Comparison of ENCODE assay signal across 23 mouse cellular contexts in genomic region chr1:160316239-160316638, GRCm38 (mm10).
DNase-seq lines count a peak whose midpoint lies in the region; ATAC-seq and TF ChIP-seq lines count a peak whose summit lies in the region.
"Had no signal": no experiment of that assay in that cellular context is flagged by ENCODE, and none has a peak within 500 bp of the region (broad histone marks: within the 10 kb centered on the region; RNA-seq: fewer than 3 reads in every experiment).

No protein-coding gene starts in this region.

- no peaks in the 10 kb centered on the region for H3K27me3 ChIP-seq in heart, adult 2 months (ENCODE audit: control insufficient read depth, insufficient read depth, low read length)
- H3K27me3 ChIP-seq in liver, postnatal 0 days (ENCODE audit: insufficient read depth, low read length) = no peaks in the 10 kb centered on the region
- no peaks in the 10 kb centered on the region for H3K27me3 ChIP-seq in liver, embryonic 11.5 days (replicated peaks; ENCODE audit: control insufficient read depth, insufficient read depth, low read length)
- H3K27me3 ChIP-seq: embryonic facial prominence, embryonic 13.5 days; hindbrain, embryonic 15.5 days; limb, embryonic 12.5 days; liver, embryonic 15.5 days; megakaryocyte, embryonic 14.5 days; neural tube, embryonic 15.5 days had no signal

- no peak for TF ChIP-seq POLR2A in heart, adult 2 months (IDR thresholded peaks at IDR 0.05; ENCODE audit: insufficient read depth, low read depth, low read length)

- TF ChIP-seq CTCF in heart, adult 2 months (IDR thresholded peaks at IDR 0.05) = 0 out of 2 replicates have a peak, but pooled peaks have one; percentile 14
- peak; percentile 39; the same call in 1 of the 2 replicates for TF ChIP-seq CTCF in liver, postnatal 0 days (IDR thresholded peaks at IDR 0.05; ENCODE audit: low read depth)

- no peaks in the 10 kb centered on the region for H3K36me3 ChIP-seq in heart, adult 2 months (ENCODE audit: control insufficient read depth, insufficient read depth, low read length)
- H3K36me3 ChIP-seq in liver, postnatal 0 days (replicated peaks; ENCODE audit: insufficient read depth, low read length) = no peaks in the 10 kb centered on the region
- H3K36me3 ChIP-seq in liver, embryonic 11.5 days (ENCODE audit: control insufficient read depth, insufficient read depth, low read length) = no peaks in the 10 kb centered on the region
- H3K36me3 ChIP-seq: embryonic facial prominence, embryonic 13.5 days; hindbrain, embryonic 15.5 days; limb, embryonic 12.5 days; liver, embryonic 15.5 days; neural tube, embryonic 15.5 days had no signal

- H3K4me3 ChIP-seq in heart, adult 2 months = no peak overlapping the region
- no peak overlapping the region for H3K4me3 ChIP-seq in liver, postnatal 0 days (ENCODE audit: low read depth, low read length)
- no peak overlapping the region for H3K4me3 ChIP-seq in liver, embryonic 11.5 days (ENCODE audit: low read depth, low read length)
- H3K4me3 ChIP-seq: embryonic facial prominence, embryonic 13.5 days; hindbrain, embryonic 15.5 days; limb, embryonic 12.5 days; liver, embryonic 15.5 days; megakaryocyte, embryonic 14.5 days; neural tube, embryonic 15.5 days had no signal

- H3K4me2 ChIP-seq in liver, postnatal 0 days (ENCODE audit: low read depth, low read length) = no peak overlapping the region
- no peak overlapping the region for H3K4me2 ChIP-seq in liver, embryonic 11.5 days
- H3K4me2 ChIP-seq: embryonic facial prominence, embryonic 13.5 days; hindbrain, embryonic 15.5 days; limb, embryonic 12.5 days; liver, embryonic 15.5 days; neural tube, embryonic 15.5 days had no signal

- DNase-seq in heart, adult 2 months = no peak
- no peak for DNase-seq in heart, adult 8-10 months (ENCODE audit: low spot score)
- no peak for DNase-seq in liver, postnatal 0 days
- no peak for DNase-seq in liver, embryonic 11.5 days (ENCODE audit: low spot score)
- peak; percentile 31 for DNase-seq in R1 (ENCODE audit: low read depth, low spot score)
- DNase-seq in cerebellum, adult 9-11 months = no peak
- DNase-seq in thymus, postnatal 0 days (ENCODE audit: low spot score) = no peak
- DNase-seq: cerebellum, adult 2 months; heart, adult 11 months; heart, postnatal 36 days; kidney, adult 2 months; kidney, postnatal 14 days; lung, postnatal 10 days; right cerebral cortex, postnatal 25 days; thymus, adult 2 months had no signal

- intact Hi-C loops in heart, adult 2 months (cut with DNase I) = no loop called here

- H3K9ac ChIP-seq in heart, adult 2 months (ENCODE audit: low read depth, low read length) = no peak overlapping the region
- H3K9ac ChIP-seq in liver, postnatal 0 days (replicated peaks) = no peak overlapping the region
- no peak overlapping the region for H3K9ac ChIP-seq in liver, embryonic 11.5 days (ENCODE audit: low read depth, low read length)
- H3K9ac ChIP-seq: embryonic facial prominence, embryonic 13.5 days; hindbrain, embryonic 15.5 days; limb, embryonic 12.5 days; liver, embryonic 15.5 days; neural tube, embryonic 15.5 days had no signal

- no peaks in the 10 kb centered on the region for H3K4me1 ChIP-seq in heart, adult 2 months (ENCODE audit: control insufficient read depth, insufficient read depth, low read length)
- no peaks in the 10 kb centered on the region for H3K4me1 ChIP-seq in liver, postnatal 0 days (ENCODE audit: insufficient read depth)
- 0 out of 2 replicates have a peak, but pooled peaks cover 4% of the 10 kb centered on the region for H3K4me1 ChIP-seq in liver, embryonic 11.5 days (replicated peaks; ENCODE audit: control insufficient read depth, insufficient read depth, low read length)
- H3K4me1 ChIP-seq: embryonic facial prominence, embryonic 13.5 days; hindbrain, embryonic 15.5 days; liver, embryonic 15.5 days; neural tube, embryonic 15.5 days had no signal

- H3K79me2 ChIP-seq in heart, adult 2 months (replicated peaks; ENCODE audit: control insufficient read depth, insufficient read depth, low read length) = no peaks in the 10 kb centered on the region; the same call in 1 of the 2 replicates

- H3K27ac ChIP-seq in heart, adult 2 months = no peak overlapping the region
- H3K27ac ChIP-seq in liver, postnatal 0 days (ENCODE audit: low read depth) = no peak overlapping the region
- H3K27ac ChIP-seq in liver, embryonic 11.5 days (ENCODE audit: low read depth, low read length) = no peak overlapping the region
- H3K27ac ChIP-seq: embryonic facial prominence, embryonic 13.5 days; hindbrain, embryonic 15.5 days; limb, embryonic 12.5 days; liver, embryonic 15.5 days; neural tube, embryonic 15.5 days had no signal

- WGBS in heart, adult 2 months = 95% methylated on average over 2 of the region's 2 CpGs
- 90% methylated on average over 2 of the region's 2 CpGs for WGBS in liver, postnatal 0 days (ENCODE audit: insufficient replicate concordance)
- WGBS in liver, embryonic 11.5 days = 92% methylated on average over 2 of the region's 2 CpGs

- H3K9me3 ChIP-seq in liver, postnatal 0 days (ENCODE audit: low read length) = no peaks in the 10 kb centered on the region
- no peaks in the 10 kb centered on the region for H3K9me3 ChIP-seq in liver, embryonic 11.5 days (ENCODE audit: control insufficient read depth, low read length)
- H3K9me3 ChIP-seq: embryonic facial prominence, embryonic 13.5 days; hindbrain, embryonic 15.5 days; limb, embryonic 12.5 days; neural tube, embryonic 15.5 days had no signal

- ATAC-seq in liver, postnatal 0 days = no peak
- no peak for ATAC-seq in liver, embryonic 11.5 days (replicated peaks; ENCODE audit: low FRiP score)
- ATAC-seq in megakaryocyte progenitor cell, adult 5-6 weeks (replicated peaks; ENCODE audit: poor library complexity) = peak; percentile 75
- ATAC-seq: midbrain, embryonic 16.5 days had no signal

- no peak for TF ChIP-seq EP300 in heart, adult 2 months (IDR thresholded peaks at IDR 0.05; ENCODE audit: insufficient read depth, low read depth, low read length)
- no peak for TF ChIP-seq EP300 in liver, postnatal 0 days (IDR thresholded peaks at IDR 0.05; ENCODE audit: low read depth)
